Mouse (Mus musculus) testis, postnatal 14 days (tissue): Measurements from ENCODE around the gene Setdb1.
A peak's percentile ranks its signal among the peaks of the same experiment; 100 is the strongest.

ENCODE experiments used
- DNase-seq: peaks from one replicate; pipeline ENCODE4 v3.0.0; 2021; ENCODE audit warnings: low spot score

Setdb1 gene

DNA sequence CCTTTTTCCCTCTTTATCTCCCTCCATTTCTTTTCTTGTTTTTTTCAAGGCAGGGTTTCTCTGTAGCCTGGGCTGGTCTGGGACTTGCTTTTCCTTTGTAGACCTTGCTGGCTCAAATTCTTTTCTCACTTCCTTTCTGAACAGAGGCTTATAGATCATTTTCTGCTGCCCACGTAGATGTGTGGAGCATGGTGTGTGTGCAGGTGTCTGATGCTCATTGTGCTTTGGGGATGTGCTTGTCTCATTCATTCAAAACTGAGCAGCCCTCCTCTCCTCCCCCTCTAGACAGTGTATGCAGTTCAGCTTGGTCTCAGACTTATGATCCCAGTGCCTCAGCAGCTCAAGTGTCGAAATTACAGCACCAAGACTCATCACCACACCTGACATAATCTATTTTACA lies 37.9 kb downstream of the Setdb1 start:
- no peak for DNase-seq

DNA sequence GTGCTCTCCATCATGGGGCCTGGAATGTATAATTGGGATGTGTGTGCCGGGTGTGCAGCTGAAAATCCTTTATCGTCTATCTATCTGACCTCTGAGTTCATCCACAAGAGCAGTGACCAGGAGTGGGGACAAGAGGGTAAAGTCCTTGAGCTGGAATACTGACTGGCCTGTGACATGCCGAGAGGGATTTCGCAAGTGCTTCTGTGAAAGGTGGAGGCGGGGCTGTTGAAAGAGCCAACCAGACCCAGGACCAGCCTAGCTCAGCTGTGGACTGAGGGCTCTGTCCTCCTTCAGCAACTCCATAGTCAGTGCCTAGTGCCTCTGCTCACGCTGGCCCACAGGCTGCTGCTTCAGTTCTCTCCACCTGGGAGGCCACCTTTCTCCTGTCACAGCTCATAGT lies 38.5 kb downstream of the Setdb1 start:
- no peak for DNase-seq

DNA sequence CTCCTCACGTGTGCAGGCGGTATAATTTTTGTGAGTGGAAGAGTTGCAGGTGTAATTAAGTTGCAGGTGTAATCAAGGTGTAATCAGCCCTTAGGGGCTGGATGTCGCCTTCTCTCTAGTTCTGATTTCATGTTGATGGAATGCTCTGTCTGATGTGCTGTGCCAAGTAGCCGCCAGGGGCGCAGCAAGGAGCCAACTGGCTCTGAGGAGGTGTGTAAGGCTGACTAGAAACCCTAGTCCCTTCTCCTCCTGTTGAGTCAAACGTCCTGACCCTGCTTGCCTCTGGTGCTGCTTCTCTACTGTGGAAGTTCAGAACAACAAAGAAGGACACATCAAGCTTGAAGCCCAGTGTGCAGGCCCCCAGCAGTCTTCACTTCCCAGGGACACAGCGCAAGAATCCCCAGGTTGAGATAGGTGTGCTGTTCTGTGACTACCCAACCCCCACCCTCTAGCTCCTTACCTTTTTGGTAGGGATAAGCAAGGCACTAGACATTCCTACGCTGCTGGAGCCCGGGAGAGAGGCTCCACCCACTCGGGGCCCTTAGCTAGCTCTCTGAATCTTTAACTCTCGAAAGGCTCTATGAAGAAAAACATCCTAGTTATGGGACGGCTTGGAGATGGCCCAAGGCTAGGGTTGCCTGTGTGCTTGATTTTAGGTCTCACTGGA lies 39.5 kb downstream of the Setdb1 start:
- DNase-seq: no peak

GRCm38 (mm10) chr3:95315844-95316550 lies 41.0 kb downstream of the Setdb1 start:
- no peak for DNase-seq

- peak; percentile 87 for DNase-seq
Measured at GRCm38 (mm10) chr3:95315094-95315843, 41.7 kb downstream of the Setdb1 start.

GRCm38 (mm10) chr3:95314486-95315093 lies 42.4 kb downstream of the Setdb1 start, which contains the start of gene Cers2:
TSS of gene Cers2 (plus strand) at chr3:95314791.
- DNase-seq: no peak

DNA sequence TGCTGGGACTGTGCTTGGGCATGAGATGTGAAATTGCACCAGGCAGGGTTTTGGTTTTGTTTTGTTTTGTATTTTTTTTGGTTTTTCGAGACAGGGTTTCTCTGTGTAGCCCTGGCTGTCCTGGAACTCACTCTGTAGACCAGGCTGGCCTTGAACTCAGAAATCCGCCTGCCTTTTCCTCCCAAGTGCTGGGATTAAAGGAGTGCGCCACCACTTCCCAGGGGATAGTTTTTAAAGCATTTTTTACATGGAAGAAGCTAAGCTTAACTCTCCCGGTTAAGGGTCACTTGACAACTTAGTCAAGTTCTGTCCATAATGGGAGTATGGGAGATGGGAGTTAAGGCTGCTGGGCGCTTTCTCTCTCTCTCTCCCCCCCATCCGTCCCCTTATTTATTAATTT lies 42.9 kb downstream of the Setdb1 start:
- no peak for DNase-seq

DNA sequence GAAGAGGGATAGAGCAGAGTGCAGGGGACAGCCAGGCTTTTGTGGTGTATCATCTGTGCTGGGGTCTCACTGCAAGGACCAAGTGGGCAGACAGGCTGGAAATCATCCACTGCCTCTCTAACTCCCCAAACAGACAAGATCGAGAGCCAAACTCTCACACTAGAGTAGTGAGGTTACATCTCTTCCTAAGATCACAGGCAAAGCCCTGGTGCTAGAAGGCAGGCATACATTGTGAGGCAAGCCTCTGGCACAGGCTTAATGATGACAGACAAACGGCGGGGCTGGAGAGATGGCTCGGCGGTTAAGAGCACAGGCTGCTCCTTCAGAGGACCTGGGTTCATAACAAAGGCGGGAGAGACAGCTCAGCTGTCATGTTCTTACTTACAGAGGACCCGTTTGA lies 43.5 kb downstream of the Setdb1 start:
- no peak for DNase-seq

- no peak for DNase-seq
Measured at GRCm38 (mm10) chr3:95312623-95313022, 44.4 kb downstream of the Setdb1 start.

DNA sequence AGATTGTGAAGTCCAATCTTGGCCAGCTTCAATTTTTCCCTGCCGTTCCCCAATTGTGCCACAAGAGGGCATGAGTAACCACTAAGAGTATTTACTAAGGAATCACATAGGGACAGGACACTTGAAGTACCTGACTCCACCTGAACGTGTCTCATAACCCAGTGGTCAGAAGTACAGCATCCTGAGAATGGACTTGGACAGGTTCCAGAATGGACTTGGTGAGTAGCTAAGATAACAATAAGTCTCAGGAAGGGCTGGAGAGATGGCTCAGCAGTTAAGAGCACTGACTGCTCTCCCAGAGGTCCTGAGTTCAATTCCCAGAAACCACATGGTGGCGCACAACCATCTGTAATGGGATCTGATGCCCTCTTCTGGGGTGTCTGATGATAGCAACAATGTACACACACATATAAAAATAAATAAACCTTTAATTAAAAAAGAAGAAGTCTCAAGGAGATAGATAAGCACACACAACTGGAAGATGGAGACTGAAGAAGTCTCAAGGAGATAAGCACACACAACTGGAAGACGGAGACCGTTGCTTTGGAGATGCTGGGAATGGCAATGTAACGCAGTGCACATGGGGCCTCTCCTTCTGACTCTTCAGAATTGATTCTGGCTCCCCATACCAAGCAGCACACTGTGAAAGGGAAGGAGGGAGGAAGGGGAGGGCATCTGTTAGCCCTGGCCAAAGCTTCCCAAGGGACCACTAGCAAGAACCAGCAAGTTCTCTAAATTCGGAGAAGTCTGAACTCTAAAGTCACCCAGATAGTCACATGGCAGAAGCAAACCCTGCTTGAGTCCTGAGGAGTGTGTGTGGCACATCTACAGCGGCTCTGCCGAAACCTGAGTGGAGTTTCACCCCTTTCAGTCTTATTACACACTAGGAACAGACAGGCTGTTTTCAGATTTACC lies 45.8 kb downstream of the Setdb1 start:
- peak; percentile 51 for DNase-seq

DNA sequence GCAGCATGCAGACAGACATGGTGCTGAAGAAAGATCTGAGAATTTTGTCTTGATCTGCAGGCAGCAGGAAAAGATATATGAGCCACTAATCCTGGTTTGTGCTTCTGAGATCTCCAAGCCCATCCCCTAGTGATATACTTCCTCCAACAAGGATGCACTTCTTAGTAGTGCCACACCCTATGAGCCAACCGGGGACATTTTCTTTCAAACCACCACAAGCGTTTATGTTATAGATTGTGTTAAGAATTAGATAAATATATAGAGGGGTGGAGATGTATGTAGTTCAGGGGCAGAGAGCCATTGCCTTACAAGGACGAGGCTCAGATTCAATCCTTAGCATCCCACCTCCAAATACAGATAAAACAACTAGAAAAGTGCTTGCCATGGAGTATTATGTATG lies 46.5 kb downstream of the Setdb1 start:
- DNase-seq: no peak

DNA sequence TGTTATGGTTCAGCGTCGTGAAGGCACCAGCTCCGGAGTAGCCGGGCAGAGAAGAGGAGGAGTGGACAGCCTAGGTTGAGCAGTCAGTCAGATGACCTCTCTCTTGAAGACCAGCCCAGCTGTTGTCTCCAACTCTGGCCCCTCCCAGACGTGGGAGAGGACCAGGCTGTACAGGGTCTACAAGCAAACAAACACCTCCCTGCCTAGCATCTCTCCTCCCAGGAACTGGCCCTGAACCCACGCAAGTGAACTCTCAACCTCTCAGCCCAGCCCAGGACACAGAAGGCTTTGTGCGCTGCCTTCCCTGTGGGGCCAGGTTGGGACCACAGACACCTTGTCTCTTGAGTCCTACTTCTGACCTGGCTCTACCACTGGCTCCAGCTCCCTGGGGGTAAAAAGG lies 49.9 kb downstream of the Setdb1 start, which contains the start of gene Anxa9:
Gene Anxa9 (minus strand): TSS at position 77 of the 400 bp plus-strand sequence.
- DNase-seq: peak; percentile 78

GRCm38 (mm10) chr3:95306244-95306643 lies 50.8 kb downstream of the Setdb1 start:
- DNase-seq: no peak

DNA sequence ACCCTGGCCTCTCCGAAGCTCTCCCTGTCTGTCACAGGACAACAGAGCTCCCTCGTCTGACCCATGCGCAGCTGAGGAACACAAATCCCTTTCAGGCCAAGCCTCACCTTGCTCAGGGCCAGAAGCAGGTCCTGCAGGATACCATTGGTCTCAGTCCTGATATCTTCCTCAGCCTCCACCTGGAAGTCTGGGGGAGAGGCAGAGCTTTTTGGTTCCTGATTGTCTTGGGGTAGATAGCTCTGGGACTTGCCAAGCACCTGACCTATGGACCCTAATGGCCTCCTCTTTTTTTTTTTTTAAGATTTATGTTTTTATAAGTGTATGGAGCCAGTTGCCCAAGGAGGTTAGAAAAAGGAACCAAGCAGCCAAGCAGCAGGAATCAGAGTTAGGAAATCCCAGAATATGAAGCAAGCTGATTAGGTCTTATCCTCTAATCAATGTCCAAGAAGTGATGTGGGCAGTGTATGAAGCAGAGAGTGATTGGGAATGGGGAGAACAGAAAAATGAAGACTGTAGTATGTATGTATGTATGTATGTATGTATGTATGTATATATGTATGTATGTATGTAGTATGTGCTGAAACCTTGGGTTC lies 55.7 kb downstream of the Setdb1 start:
- DNase-seq: no peak

DNA sequence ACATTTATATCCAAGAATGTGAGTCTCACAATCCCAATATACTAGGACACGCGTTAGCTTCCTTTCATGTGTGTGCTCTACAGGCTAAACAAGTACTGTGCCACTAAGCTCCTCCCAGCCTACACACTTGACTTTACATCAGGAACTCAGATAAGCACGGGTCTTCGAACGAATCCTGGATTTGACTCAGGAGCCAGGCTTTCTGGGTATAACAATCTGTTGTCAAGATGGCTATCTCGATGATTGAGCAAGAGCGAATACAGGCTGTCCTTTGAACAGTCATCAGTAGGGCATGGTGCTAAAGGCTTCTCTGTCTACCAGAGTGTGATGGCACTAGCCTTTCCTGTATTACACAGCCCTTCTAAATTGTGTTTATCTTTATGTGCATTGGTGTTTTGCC lies 59.0 kb downstream of the Setdb1 start:
- no peak for DNase-seq

- DNase-seq: no peak
Measured at GRCm38 (mm10) chr3:95296103-95296469, 60.9 kb downstream of the Setdb1 start.

GRCm38 (mm10) chr3:95295321-95296102 lies 61.5 kb downstream of the Setdb1 start:
- DNase-seq: peak; percentile 35

DNA sequence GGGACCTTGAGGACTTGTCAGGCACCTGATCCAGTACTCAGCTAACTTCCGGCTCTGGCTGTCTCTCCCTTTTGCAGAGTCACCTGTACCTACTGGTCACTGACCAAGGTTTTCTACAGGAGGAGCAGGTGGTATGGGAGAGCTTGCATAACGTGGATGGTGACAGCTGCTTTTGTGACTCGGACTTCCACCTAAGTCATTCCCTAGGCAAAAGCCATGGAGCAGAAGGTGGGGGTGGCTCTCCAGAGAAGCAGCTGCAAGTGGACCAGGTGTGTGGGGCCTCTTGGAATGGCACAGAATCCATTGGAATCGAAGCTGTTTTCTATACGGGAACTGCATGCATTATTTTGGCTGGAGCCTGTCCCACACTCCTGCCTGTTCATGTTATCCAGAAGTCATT lies 62.3 kb downstream of the Setdb1 start:
- no peak for DNase-seq

DNA sequence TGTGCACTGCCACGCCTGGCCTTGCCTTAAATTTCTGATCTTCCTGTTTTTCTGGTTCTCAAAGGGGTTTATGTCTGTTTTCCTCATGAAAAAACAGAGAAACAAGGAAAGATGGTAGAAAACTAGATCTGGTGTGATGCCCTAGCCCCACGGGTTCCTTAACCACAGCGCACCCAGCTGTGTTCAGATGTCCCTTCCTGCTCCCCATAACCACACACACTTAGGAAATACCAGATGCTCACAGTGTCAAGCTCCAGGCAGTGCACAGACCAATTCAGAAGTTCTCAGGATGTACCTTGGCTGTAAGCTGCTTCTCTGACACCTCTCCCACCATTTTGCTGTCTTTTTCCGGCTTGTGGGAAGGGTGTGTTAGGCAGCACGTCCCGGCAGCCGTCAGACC lies 62.7 kb downstream of the Setdb1 start:
- DNase-seq: no peak

- no peak for DNase-seq
Measured at GRCm38 (mm10) chr3:95293537-95293936, 63.5 kb downstream of the Setdb1 start.
